Mouse (Mus musculus): ENCODE measurements around the gene Nkiras1. TPM values are rescaled to one million over a fixed set of nuclear protein-coding genes. Genes with fewer than 3 reads are reported as not detected.

Nkiras1 gene
- polyA plus RNA-seq, 1 experiment = 1.3 TPM

- Histone ChIP-seq H3K27ac (ENCODE audit: insufficient read depth, low read length) (no peak overlapping the region), H3K27me3 (ENCODE audit: control insufficient read depth, insufficient read depth, low read length) (no peaks in the 10 kb centered on the region), H3K4me1 (ENCODE audit: control insufficient read depth, insufficient read depth, insufficient read length) (peaks cover 6% of the 10 kb centered on the region; the same call in 1 of the 2 replicates), H3K36me3 (ENCODE audit: control insufficient read depth, insufficient read depth, low read length) (no peaks in the 10 kb centered on the region), H3K4me3 (ENCODE audit: extremely low read depth, insufficient read depth, insufficient read length) (no peak overlapping the region)
- 48% methylated on average over 2 of the region's 2 CpGs for WGBS
- no peak for DNase-seq (ENCODE audit: low read depth in 1 of 2, low spot score in 2 of 2)
- no peak for TF ChIP-seq CTCF (IDR thresholded peaks at IDR 0.05; ENCODE audit: extremely low read depth, insufficient read depth, insufficient read length, insufficient replicate concordance)
- TF ChIP-seq POLR2A (IDR thresholded peaks at IDR 0.05; ENCODE audit: low read depth, low read length) = no peak
Observed at GRCm38 (mm10) chr14:18297441-18297840, 26.5 kb downstream of the Nkiras1 start.

GRCm38 (mm10) chr14:18298874-18299273 lies 27.9 kb downstream of the Nkiras1 start:
- Histone ChIP-seq H3K4me3 (ENCODE audit: extremely low read depth, insufficient read depth, insufficient read length) (no peak overlapping the region), H3K4me1 (ENCODE audit: control insufficient read depth, insufficient read depth, insufficient read length) (peaks cover 9% of the 10 kb centered on the region), H3K27me3 (ENCODE audit: control insufficient read depth, insufficient read depth, low read length) (no peaks in the 10 kb centered on the region), H3K27ac (ENCODE audit: insufficient read depth, low read length) (no peak overlapping the region), H3K36me3 (ENCODE audit: control insufficient read depth, insufficient read depth, low read length) (no peaks in the 10 kb centered on the region)
- no peak for DNase-seq (ENCODE audit: low read depth in 1 of 2, low spot score in 2 of 2)
- no peak for TF ChIP-seq POLR2A (IDR thresholded peaks at IDR 0.05; ENCODE audit: low read depth, low read length)
- no peak for TF ChIP-seq CTCF (IDR thresholded peaks at IDR 0.05; ENCODE audit: extremely low read depth, insufficient read depth, insufficient read length, insufficient replicate concordance)
- 86% methylated on average over 2 of the region's 2 CpGs for WGBS

- peak in 1 of 2 experiments; percentile 7 for DNase-seq (ENCODE audit: low read depth in 1 of 2, low spot score in 2 of 2)
- no peak overlapping the region for H3K4me3 ChIP-seq (ENCODE audit: extremely low read depth, insufficient read depth, insufficient read length)
- TF ChIP-seq POLR2A (IDR thresholded peaks at IDR 0.05; ENCODE audit: low read depth, low read length) (no peak), CTCF (IDR thresholded peaks at IDR 0.05; ENCODE audit: extremely low read depth, insufficient read depth, insufficient read length, insufficient replicate concordance) (no peak)
- H3K36me3 ChIP-seq (ENCODE audit: control insufficient read depth, insufficient read depth, low read length) = no peaks in the 10 kb centered on the region
- WGBS = 96% methylated on average over 2 of the region's 2 CpGs
- peaks cover 13% of the 10 kb centered on the region for H3K4me1 ChIP-seq (ENCODE audit: control insufficient read depth, insufficient read depth, insufficient read length)
- H3K27ac ChIP-seq (ENCODE audit: insufficient read depth, low read length) = no peak overlapping the region
- no peaks in the 10 kb centered on the region for H3K27me3 ChIP-seq (ENCODE audit: control insufficient read depth, insufficient read depth, low read length)
Observed at GRCm38 (mm10) chr14:18300676-18301075, 29.7 kb downstream of the Nkiras1 start.

- Histone ChIP-seq H3K36me3 (ENCODE audit: control insufficient read depth, insufficient read depth, low read length) (no peaks in the 10 kb centered on the region), H3K4me1 (ENCODE audit: control insufficient read depth, insufficient read depth, insufficient read length) (peaks cover 13% of the 10 kb centered on the region), H3K27me3 (ENCODE audit: control insufficient read depth, insufficient read depth, low read length) (no peaks in the 10 kb centered on the region), H3K27ac (ENCODE audit: insufficient read depth, low read length) (no peak overlapping the region), H3K4me3 (ENCODE audit: extremely low read depth, insufficient read depth, insufficient read length) (no peak overlapping the region)
- peak; percentile 14 to 19 for DNase-seq (ENCODE audit: low read depth in 1 of 2, low spot score in 2 of 2)
- 17% methylated on average over 3 of the region's 3 CpGs for WGBS
- no peak for TF ChIP-seq POLR2A (IDR thresholded peaks at IDR 0.05; ENCODE audit: low read depth, low read length)
- TF ChIP-seq CTCF (IDR thresholded peaks at IDR 0.05; ENCODE audit: extremely low read depth, insufficient read depth, insufficient read length, insufficient replicate concordance) = no peak
Observed at GRCm38 (mm10) chr14:18301591-18301990, 30.7 kb downstream of the Nkiras1 start.

- 80% methylated on average over 3 of the region's 3 CpGs for WGBS
- DNase-seq (ENCODE audit: low read depth in 1 of 2, low spot score in 2 of 2) = no peak
- H3K4me3 ChIP-seq (ENCODE audit: extremely low read depth, insufficient read depth, insufficient read length) = no peak overlapping the region
- H3K27ac ChIP-seq (ENCODE audit: insufficient read depth, low read length) = no peak overlapping the region
- no peaks in the 10 kb centered on the region for H3K36me3 ChIP-seq (ENCODE audit: control insufficient read depth, insufficient read depth, low read length)
- H3K4me1 ChIP-seq (ENCODE audit: control insufficient read depth, insufficient read depth, insufficient read length) = peaks cover 13% of the 10 kb centered on the region
- TF ChIP-seq POLR2A (IDR thresholded peaks at IDR 0.05; ENCODE audit: low read depth, low read length) (no peak), CTCF (IDR thresholded peaks at IDR 0.05; ENCODE audit: extremely low read depth, insufficient read depth, insufficient read length, insufficient replicate concordance) (no peak)
- no peaks in the 10 kb centered on the region for H3K27me3 ChIP-seq (ENCODE audit: control insufficient read depth, insufficient read depth, low read length)
Observed at GRCm38 (mm10) chr14:18302750-18303149, 31.8 kb downstream of the Nkiras1 start.

- Histone ChIP-seq H3K27me3 (ENCODE audit: control insufficient read depth, insufficient read depth, low read length) (no peaks in the 10 kb centered on the region), H3K27ac (ENCODE audit: insufficient read depth, low read length) (no peak overlapping the region), H3K36me3 (ENCODE audit: control insufficient read depth, insufficient read depth, low read length) (no peaks in the 10 kb centered on the region), H3K4me3 (ENCODE audit: extremely low read depth, insufficient read depth, insufficient read length) (no peak overlapping the region), H3K4me1 (ENCODE audit: control insufficient read depth, insufficient read depth, insufficient read length) (peaks cover 13% of the 10 kb centered on the region)
- no peak for DNase-seq (ENCODE audit: low read depth in 1 of 2, low spot score in 2 of 2)
- 72% methylated on average over 4 of the region's 4 CpGs for WGBS
- TF ChIP-seq POLR2A (IDR thresholded peaks at IDR 0.05; ENCODE audit: low read depth, low read length) (no peak), CTCF (IDR thresholded peaks at IDR 0.05; ENCODE audit: extremely low read depth, insufficient read depth, insufficient read length, insufficient replicate concordance) (no peak)
Observed at GRCm38 (mm10) chr14:18303262-18303661, 32.3 kb downstream of the Nkiras1 start.

- H3K4me1 ChIP-seq (ENCODE audit: control insufficient read depth, insufficient read depth, insufficient read length) = peaks cover 13% of the 10 kb centered on the region
- H3K27ac ChIP-seq (ENCODE audit: insufficient read depth, low read length) = no peak overlapping the region
- 83% methylated on average over 5 of the region's 5 CpGs for WGBS
- H3K4me3 ChIP-seq (ENCODE audit: extremely low read depth, insufficient read depth, insufficient read length) = no peak overlapping the region
- no peak for TF ChIP-seq POLR2A (IDR thresholded peaks at IDR 0.05; ENCODE audit: low read depth, low read length)
- TF ChIP-seq CTCF (IDR thresholded peaks at IDR 0.05; ENCODE audit: extremely low read depth, insufficient read depth, insufficient read length, insufficient replicate concordance) = no peak
- no peaks in the 10 kb centered on the region for H3K36me3 ChIP-seq (ENCODE audit: control insufficient read depth, insufficient read depth, low read length)
- DNase-seq (ENCODE audit: low read depth in 1 of 2, low spot score in 2 of 2) = no peak
- no peaks in the 10 kb centered on the region for H3K27me3 ChIP-seq (ENCODE audit: control insufficient read depth, insufficient read depth, low read length)
Observed at GRCm38 (mm10) chr14:18304165-18304564, 33.2 kb downstream of the Nkiras1 start.

Data from spleen, adult 2 months (tissue).